ENCODE assay signal across 8 mouse cellular contexts in the genomic region with DNA sequence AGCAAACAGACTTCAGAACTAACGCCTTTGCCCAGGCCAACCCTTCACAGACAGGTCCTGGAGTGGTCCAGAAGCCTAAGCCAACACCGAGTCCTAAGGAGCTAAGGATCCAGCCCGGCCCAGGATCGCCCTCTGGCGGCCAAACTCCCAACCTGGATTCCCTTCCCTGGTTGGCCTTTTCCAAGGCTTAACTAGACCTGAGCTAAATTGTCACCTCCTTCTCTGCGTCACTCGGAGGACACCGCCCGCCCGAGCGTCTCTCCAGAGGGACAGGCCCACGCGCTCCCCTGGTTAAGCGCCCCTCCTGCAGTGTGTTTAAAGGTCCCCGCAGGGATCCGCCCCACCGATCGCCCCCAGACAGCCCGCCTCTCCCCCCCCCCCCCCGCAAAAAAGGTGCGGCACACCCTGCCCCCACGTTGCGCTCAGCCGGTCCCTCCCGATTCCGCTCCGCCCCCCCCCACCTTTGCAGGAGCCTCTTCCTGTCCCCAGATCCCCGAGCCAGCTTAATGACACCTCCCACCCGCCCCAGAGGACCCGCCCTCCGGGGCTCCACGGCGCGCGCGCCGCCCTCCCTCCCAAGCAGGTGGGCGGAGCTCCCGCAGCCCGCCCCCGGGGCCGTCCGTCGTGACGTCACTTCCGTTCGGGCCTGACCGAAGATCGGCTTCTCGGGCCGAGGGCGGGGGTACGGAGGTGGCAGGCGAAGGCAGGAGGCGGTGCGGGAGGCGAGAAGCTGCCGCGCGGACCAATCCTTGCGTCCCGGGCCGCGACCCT. TPM values are rescaled to one million over a fixed set of nuclear protein-coding genes. Genes with fewer than 3 reads are reported as not detected.
DNase-seq lines count a peak whose midpoint lies in the region; ATAC-seq and TF ChIP-seq lines count a peak whose summit lies in the region.

A gene (plus strand): TSS at position 633 of the 771 bp plus-strand sequence.

- H3K9ac ChIP-seq in kidney, embryonic 15.5 days, result peak within 1 kb of the TSS; percentile 97

- H3K9me3 ChIP-seq in heart, embryonic 10.5 days, result no peaks in the 10 kb centered on the region
- no peaks in the 10 kb centered on the region for H3K9me3 ChIP-seq in kidney, embryonic 15.5 days (replicated peaks)

- peaks cover 32% of the 10 kb centered on the region for H3K36me3 ChIP-seq in heart, embryonic 10.5 days
- peaks cover 34% of the 10 kb centered on the region for H3K36me3 ChIP-seq in kidney, embryonic 15.5 days

- ATAC-seq in kidney, embryonic 15.5 days (replicated peaks; ENCODE audit: low FRiP score), result peak; percentile 95
- ATAC-seq in monocyte, adult 5-6 weeks (replicated peaks; ENCODE audit: insufficient number of reproducible peaks, low FRiP score, low TSS enrichment, poor library complexity, severe bottlenecking), result peak; percentile 82

- no peaks in the 10 kb centered on the region for H3K27me3 ChIP-seq in heart, embryonic 10.5 days (ENCODE audit: insufficient read depth, poor library complexity, severe bottlenecking)
- no peaks in the 10 kb centered on the region for H3K27me3 ChIP-seq in kidney, embryonic 15.5 days

- no peak for TF ChIP-seq POLR2A in bone marrow macrophage, adult 2 months (IDR thresholded peaks at IDR 0.05; ENCODE audit: borderline replicate concordance, low read depth, low read length)
- TF ChIP-seq POLR2A in embryonic fibroblast, embryonic 13.5 days (IDR thresholded peaks at IDR 0.05; ENCODE audit: low read depth, low read length), result peak; percentile 96

- WGBS in heart, embryonic 10.5 days, result 1% methylated on average over 60 of the region's 64 CpGs
- WGBS in kidney, embryonic 15.5 days, result under 1% methylated on average over 59 of the region's 64 CpGs

- TF ChIP-seq CTCF in bone marrow macrophage, adult 2 months (IDR thresholded peaks at IDR 0.05; ENCODE audit: low read depth, low read length), result peak; percentile 84
- TF ChIP-seq CTCF in embryonic fibroblast, embryonic 13.5 days (IDR thresholded peaks at IDR 0.05; ENCODE audit: borderline replicate concordance, insufficient read depth, low read length), result peak; percentile 77

- peaks cover 14% of the 10 kb centered on the region for H3K4me1 ChIP-seq in bone marrow macrophage, adult 2 months (ENCODE audit: control insufficient read depth, insufficient read depth, low read length)
- H3K4me1 ChIP-seq in embryonic fibroblast, embryonic 13.5 days (ENCODE audit: control insufficient read depth, insufficient read depth, low read length), result peaks cover 3% of the 10 kb centered on the region
- H3K4me1 ChIP-seq in heart, embryonic 10.5 days, result peaks cover 37% of the 10 kb centered on the region
- peaks cover 46% of the 10 kb centered on the region for H3K4me1 ChIP-seq in kidney, embryonic 15.5 days

- H3K4me2 ChIP-seq in kidney, embryonic 15.5 days, result peak within 1 kb of the TSS; percentile 79

- DNase-seq in A20 (ENCODE audit: low read depth, low spot score) (peak; percentile 99), liver (peak; percentile 98)
- DNase-seq in heart, embryonic 10.5 days (ENCODE audit: low spot score), result peak; percentile 99
- peak; percentile 99 to 100 for DNase-seq in spleen, postnatal 4 days (ENCODE audit: low spot score in 2 of 2)

- H3K27ac ChIP-seq in bone marrow macrophage, adult 2 months (ENCODE audit: insufficient read depth, low read depth, low read length), result peak within 1 kb of the TSS; percentile 73
- peak within 1 kb of the TSS; percentile 89 for H3K27ac ChIP-seq in embryonic fibroblast, embryonic 13.5 days (ENCODE audit: insufficient read depth, low read length)
- H3K27ac ChIP-seq in heart, embryonic 10.5 days, result peak within 1 kb of the TSS; percentile 94
- H3K27ac ChIP-seq in kidney, embryonic 15.5 days, result peak within 1 kb of the TSS; percentile 98

- H3K4me3 ChIP-seq in bone marrow macrophage, adult 2 months (ENCODE audit: insufficient read depth, low read length), result peak within 1 kb of the TSS; percentile 91
- H3K4me3 ChIP-seq in embryonic fibroblast, embryonic 13.5 days (ENCODE audit: insufficient read depth, low read length), result peak within 1 kb of the TSS; percentile 61
- H3K4me3 ChIP-seq in heart, embryonic 10.5 days, result peak within 1 kb of the TSS; percentile 94
- peak within 1 kb of the TSS; percentile 99 for H3K4me3 ChIP-seq in kidney, embryonic 15.5 days (replicated peaks)

RNA-seq across cellular contexts. Expression of the gene that starts here (rescaled TPM):
- 186 and 188 TPM in 2 replicates for polyA plus RNA-seq in bone marrow macrophage, adult 2 months (2012; ENCODE audit: insufficient read depth, insufficient read length, missing spikeins)
- polyA plus RNA-seq in embryonic fibroblast, embryonic 13.5 days (2011; ENCODE audit: insufficient read length, low read depth, missing spikeins), result 250 and 255 TPM in 2 replicates
- polyA plus RNA-seq in heart, embryonic 10.5 days (2016; fragmentation: Nextera tagmentation; extraction: Ambion mirVana), result 363 and 402 TPM in 2 replicates
- 357 and 385 TPM in 2 replicates for polyA plus RNA-seq in kidney, embryonic 15.5 days (2015; fragmentation: Nextera tagmentation; extraction: Ambion mirVana)
- total RNA-seq in monocyte, adult 5-6 weeks (2017), result 46.8 to 65.2 TPM (median 56.4 TPM) in 3 replicates

Comparison
In these comparisons a context has a peak if more than half of its experiments do, and no peak if none do; other contexts are left out.
1. Peak in every context shown above with its lines: DNase-seq, ATAC-seq, H3K4me3 ChIP-seq and H3K27ac ChIP-seq.